Mouse (Mus musculus): ENCODE measurements around the gene Gm20747.
"Not testable (repeated sequence)": the region's sequence is repeated elsewhere in the genome, so short reads cannot be mapped to it uniquely, and the experiment has no call there.

Gene Gm20747

DNA sequence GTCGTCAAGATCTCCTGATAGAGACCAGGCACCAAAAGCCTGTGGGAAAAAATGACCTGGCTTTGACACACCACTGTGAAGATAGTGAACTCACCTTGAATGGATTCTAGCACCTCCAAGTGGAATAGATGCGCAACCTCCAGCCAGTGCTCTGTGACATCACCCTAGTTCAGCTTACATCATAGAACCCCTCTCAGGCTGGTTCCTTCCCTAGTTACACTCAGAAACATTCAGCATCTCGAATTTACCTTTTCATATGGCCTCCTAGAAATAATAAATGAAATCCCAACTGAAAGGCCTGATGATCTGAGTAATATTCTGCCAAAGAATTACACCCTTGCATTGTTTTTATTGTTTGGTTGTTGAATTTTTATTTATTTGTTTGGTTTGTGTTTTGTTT, at the start of gene Gm20747:
Gene Gm20747, minus strand, starts transcription at position 101 of the 400 bp plus-strand sequence.
- not testable (repeated sequence) for DNase-seq (ENCODE audit: low spot score)

Measured in urinary bladder, postnatal 25 days (tissue).